Mouse (Mus musculus) mesoderm, embryonic 11.5 days (tissue): ENCODE results near the gene Cfap54.

Experiments used
- DNase-seq: peaks from one replicate; pipeline ENCODE4 v3.0.0-alpha.2; 2012; ENCODE audit warnings: low read depth, low spot score

Gene Cfap54

DNA sequence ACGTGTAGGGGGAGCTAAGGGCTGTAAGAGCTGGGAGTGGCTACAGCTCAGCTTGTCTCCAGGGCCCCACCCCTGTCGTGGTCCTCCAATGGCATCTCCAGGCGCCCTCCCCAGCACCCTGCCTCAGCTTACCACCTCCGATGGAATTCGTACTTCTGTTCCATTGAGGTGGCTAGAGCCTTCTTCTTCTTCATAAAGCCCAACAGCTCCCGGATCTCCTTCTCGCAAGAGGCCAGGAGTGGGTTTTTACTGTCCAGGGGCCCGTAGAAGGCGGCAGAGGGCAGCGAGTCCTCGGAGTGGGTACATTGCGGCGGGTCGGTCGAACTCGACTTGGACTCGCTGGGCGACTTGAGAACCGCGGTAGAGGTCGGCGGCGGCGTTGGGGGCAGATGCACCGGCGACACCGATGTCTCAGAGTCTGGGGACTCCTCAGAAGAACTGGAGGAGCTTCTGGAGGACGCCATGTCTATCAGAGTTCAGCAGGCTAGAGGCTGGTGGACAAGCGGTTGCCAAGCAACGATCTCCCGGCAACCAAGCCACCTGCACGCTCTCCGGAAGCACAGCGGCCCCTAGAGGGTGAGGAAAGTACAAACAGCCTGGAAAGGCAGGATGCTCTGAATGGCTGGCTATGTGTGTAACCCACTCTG is at the start of gene Cfap54:
TSS of gene Cfap54 (minus strand) at position 486 of the 647 bp plus-strand sequence.
- peak; percentile 95 for DNase-seq

DNA sequence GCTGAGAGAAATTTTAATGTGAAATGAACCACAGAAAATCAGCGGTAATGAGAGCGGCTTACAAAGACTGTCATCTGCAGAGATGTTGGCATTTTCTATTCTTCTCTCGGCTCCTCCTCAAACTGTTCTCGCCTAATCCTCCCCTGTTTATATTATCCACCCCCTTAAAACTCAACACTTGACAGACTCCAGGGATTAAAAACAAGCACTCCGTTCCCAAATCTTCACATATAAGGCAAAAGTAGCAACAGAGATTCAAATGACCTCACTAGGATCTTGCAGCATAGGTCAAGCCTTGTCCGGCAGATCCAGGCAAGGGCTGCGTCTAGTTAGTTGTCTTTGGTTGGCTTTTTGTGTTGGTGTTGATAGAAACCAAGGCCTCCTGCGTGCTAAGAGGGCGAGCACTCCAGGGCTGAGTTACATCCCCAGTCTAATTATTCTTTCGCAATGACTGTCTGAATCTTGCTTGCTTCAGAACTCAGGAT is 49.1 kb upstream of the Cfap54 start:
- no peak for DNase-seq

DNA sequence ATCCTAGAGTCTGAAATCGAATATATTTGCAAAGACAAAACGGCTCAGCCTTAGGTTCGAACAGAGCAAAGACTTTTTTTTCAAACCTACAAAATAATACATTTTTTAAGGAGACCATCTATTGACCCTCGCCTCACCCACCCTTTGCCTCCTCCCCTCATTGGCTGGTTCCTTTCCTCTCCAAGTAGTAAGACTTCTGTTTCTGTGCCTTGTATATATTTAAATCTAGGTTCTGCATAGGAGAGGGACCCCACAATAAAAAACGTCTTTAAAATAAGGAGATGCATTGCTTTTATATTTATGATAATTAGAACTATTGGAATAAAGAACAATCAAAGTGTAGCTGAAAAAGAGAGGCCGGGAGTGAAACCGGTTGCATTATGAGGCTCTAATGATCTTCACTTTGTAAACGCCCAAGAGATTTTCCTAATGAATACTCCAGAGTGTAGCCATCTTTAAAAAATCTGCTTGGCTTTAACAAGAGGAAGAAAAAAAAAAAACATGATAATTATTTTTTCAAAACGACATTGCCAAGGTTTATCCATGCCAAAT is 48.6 kb upstream of the Cfap54 start:
- DNase-seq: no peak

- DNase-seq: no peak
These were observed 47.9 kb upstream of the Cfap54 start for GRCm38 (mm10) chr10:93129345-93129744.

DNA sequence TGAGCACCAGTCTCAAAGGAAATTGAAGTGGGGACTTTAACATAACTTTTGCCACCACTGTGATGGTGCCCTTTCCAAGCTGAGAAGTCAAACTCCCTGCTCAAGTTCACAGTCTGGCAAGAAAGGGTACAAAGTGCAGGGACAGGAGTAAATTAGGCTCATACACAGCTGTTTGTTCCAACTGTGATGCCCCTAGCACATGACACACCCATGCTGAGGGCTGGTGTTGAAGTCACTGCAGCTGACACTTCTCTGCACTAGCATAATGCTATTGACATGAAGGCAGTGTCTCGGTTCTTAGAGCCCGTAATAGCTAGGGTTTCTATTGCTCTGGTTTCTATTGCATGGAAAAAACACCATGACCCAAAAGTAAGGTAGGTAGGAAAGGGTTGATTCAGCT is 47.1 kb upstream of the Cfap54 start:
- no peak for DNase-seq

DNA sequence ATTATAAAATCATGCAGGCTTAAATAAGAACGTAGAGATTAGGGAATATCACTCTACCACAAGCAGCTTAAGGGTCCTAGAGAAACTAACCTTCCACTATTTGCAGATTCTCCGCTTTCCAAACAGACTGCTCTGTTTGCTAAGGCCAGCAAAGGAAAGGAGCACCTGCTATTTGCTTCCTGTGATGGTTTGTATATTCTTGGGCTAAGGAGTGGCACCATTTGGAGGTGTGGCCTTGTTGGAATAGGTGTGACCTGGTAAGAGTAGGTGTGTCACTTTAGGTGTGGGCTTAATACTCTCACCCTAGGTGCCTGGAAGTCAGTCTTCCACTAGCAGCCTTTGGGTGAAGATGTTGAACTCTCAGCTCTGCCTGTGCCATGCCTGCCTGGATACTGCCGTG is 44.6 kb upstream of the Cfap54 start:
- DNase-seq: no peak

- peak; percentile 31 for DNase-seq
These were observed 42.7 kb upstream of the Cfap54 start for GRCm38 (mm10) chr10:93123957-93124613.

DNA sequence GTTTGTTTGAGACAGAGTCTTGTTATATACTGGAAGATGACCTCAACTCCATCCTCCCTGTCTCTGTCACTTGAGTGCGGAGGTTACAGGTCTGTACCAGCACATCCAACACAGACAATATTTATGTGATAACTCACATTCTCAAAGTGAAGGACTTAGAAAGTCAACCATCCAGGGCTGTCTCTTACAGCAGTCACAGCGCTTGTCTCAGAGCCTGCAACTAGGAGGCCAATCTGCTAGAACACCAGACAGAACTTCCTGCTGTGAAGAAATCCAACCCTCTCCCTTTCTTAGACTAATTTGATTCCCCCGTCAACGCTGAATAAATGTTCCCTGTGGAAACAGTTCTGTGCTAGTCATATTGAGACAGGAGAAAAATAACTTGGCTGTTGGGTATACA is 41.9 kb upstream of the Cfap54 start:
- no peak for DNase-seq

GRCm38 (mm10) chr10:93122399-93123184 is 41.2 kb upstream of the Cfap54 start:
- DNase-seq: no peak

GRCm38 (mm10) chr10:93121262-93121860 is 39.9 kb upstream of the Cfap54 start:
- DNase-seq: no peak

GRCm38 (mm10) chr10:93119809-93120208 is 38.4 kb upstream of the Cfap54 start:
- no peak for DNase-seq

DNA sequence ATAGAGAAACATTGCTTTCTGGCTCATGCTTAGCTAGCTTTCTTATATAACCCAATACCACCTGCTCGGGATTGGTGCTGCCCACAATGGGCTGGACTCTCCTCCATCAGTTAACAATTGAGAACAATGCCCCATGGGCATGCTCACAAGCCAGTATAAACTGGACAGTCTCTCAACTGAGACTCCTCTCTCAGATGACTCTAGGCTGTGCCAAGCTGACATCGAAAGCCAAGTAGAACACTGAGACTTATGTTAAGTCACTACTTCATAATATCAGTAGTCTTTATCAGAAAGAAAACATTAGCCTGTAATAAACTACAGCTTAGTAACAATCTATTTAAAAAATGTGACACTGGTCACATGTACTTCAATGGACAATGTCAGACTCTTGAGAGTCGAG is 35.2 kb upstream of the Cfap54 start:
- no peak for DNase-seq

GRCm38 (mm10) chr10:93115743-93116142 is 34.3 kb upstream of the Cfap54 start:
- DNase-seq: no peak

DNA sequence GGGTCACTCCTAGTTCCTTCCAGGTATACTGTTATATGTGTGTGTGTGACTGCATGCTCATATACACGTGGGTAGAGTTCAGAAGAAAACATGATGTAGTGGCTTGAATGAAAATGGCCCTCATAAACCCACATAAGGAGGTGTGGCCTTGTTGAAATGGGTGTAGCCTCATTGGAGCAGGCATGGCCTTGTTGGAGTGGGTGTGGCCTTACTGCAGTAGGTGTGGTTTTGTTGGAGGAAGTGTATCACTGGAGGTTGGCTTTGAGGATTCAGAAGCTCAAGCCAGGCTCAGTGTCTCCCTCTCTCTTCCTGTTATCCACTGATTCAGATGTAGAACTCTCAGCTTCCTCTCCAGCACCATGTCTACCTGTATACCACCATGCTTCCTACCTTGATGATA is 33.4 kb upstream of the Cfap54 start:
- DNase-seq: no peak

DNA sequence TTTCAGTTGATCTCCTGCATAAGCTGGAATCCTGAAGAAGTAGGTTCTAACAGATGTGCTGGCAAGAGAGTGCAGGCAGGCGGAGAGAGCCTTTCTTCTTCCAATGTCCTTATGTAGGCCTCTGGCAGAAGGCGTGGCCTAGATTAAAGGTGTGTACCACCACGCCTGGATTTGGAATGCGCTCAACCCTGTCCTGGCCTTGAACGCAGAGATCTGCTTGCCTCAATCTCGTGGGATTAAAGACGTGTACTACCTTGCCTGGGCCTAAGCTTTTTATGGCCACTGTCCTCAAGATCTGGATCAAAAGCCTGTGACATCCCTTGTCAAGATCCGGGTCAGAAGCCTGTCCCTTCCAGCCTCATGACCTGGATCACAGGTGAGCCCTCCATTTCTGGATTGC is 32.5 kb upstream of the Cfap54 start:
- no peak for DNase-seq

DNA sequence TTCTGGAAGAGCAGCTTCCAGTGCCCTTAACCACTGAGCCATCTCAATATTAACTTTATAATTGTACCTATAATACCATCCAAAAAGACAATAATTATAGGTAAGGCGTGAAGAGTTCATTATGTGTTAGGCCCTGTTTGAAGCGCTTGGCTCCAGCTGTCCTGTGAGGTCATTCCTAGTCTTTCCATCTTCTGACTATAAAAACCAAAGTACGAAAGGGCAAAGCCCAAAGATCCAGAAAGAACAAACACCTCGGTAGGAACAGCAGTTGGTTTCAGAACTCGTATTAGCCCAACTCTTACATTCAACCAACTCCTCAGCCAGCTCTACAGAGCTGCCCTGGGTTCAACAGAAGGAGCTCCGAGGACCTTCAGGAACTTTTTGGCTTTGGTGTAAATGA is 30.6 kb upstream of the Cfap54 start:
- DNase-seq: no peak

GRCm38 (mm10) chr10:93111412-93111811 is 30.0 kb upstream of the Cfap54 start:
- DNase-seq: no peak

- no peak for DNase-seq
These were observed 23.9 kb upstream of the Cfap54 start for GRCm38 (mm10) chr10:93105358-93105757.

DNA sequence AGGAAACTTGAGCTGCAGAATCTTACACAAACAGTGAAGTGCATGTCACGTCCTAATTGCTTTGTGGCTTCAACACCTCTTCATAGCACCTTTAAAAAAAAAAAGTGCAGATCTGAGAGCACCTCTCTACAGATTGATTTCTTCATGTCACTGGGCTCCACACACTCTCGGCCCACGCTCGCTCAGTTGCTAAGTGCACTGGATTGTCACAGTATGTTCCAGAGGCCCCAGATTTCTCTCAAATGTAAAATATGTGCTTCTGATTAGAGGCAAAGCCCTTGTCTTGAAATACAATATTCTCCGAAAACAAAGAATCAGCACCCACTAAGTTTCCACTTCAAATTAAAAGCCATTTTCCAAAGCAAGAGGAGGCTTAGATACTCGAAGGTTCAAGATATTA is 22.9 kb upstream of the Cfap54 start:
- no peak for DNase-seq

DNA sequence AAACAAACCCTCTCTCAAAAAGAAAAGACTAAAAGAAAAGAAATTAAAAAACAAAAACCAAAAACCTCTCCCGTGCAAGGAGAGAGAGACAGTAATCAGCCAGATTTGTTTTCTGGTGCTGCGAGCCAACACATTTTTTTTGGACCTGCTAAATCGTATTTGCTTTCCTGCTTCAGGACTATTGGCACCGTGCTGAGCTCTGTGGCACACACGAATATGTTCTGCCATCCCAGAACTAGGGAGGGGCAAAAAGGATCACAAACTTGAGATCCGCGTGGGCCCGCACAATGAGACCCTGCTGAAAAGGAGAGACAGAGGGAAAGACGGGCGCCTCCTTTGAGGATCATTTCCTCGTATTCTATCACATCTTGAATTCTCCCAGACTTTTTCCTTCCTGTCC is 22.3 kb upstream of the Cfap54 start:
- no peak for DNase-seq

- DNase-seq: no peak
These were observed 20.9 kb upstream of the Cfap54 start for GRCm38 (mm10) chr10:93102321-93102720.
